Mouse (Mus musculus) induced T-regulatory cell, adult 2 months (primary cell): Measurements from ENCODE around the gene Mgat4a.

Experiments used
- DNase-seq: peaks from one replicate; pipeline ENCODE4 v3.0.0-alpha.2; 2012; ENCODE audit warnings: low read depth

Mgat4a gene

DNA sequence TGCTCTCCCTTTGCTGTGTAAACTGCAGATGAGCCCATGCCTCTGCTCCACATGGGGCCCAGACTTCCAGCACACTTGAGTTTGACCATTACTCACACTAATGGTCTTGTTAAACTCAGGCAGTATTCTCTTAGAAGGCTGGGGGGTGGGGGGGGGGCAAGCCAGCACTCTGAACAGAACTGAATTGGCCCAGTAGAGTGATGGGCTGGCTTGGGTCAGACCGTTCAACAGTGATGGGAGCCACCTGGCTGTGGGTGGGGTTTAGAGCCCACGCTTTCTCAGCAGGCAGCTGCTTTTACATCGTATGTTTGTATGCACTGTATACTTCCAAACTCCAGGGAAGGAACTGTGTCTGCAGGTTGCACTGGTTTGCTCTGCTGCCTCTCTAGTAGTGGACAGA is 141.9 kb downstream of the Mgat4a start:
- DNase-seq: no peak

DNA sequence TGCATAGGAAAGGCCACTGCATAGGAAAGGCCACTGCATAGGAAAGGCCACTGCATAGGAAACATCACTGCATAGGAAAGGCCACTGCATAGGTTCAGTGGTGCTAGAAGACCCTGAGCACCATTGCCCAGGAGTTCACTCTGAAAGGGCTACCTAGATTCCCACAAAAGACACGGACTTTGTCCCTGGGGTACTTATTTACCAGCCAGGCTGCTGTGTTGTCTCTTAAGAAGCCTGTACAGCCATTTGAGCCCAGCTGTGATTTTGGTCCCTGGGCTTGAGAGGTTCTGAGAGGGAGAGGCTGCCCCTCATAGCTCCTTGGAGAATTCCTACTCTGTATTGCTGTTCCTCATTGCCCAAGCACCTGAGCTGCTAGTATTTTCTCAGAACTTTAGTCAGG is 144.3 kb downstream of the Mgat4a start:
- no peak for DNase-seq

DNA sequence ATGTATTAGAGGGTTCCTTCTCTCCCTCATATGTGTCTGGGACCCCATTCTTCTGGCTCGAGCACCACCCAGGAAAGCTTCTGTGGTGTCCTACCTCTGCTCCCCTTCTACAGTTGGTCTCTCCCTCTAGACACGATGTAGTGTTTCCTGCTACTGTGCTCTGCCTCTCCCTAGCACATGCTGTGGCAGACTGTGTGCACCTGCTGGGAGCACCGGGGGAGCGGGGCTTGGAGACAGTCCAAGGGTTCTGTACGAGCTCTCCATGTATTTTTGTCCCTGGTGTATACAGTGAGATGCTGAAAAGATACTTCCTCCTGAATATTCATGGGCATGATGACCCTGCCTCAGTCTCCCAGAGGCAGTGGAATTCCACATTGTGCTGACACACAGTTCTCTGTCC is 147.6 kb downstream of the Mgat4a start:
- no peak for DNase-seq
